Mouse (Mus musculus): ENCODE measurements around the gene Cpa4. TPM values are rescaled to one million over a fixed set of nuclear protein-coding genes. Genes with fewer than 3 reads are reported as not detected.

Cpa4 gene
- polyA plus RNA-seq, 1 experiment from 2014 or later: 5.6 TPM

DNA sequence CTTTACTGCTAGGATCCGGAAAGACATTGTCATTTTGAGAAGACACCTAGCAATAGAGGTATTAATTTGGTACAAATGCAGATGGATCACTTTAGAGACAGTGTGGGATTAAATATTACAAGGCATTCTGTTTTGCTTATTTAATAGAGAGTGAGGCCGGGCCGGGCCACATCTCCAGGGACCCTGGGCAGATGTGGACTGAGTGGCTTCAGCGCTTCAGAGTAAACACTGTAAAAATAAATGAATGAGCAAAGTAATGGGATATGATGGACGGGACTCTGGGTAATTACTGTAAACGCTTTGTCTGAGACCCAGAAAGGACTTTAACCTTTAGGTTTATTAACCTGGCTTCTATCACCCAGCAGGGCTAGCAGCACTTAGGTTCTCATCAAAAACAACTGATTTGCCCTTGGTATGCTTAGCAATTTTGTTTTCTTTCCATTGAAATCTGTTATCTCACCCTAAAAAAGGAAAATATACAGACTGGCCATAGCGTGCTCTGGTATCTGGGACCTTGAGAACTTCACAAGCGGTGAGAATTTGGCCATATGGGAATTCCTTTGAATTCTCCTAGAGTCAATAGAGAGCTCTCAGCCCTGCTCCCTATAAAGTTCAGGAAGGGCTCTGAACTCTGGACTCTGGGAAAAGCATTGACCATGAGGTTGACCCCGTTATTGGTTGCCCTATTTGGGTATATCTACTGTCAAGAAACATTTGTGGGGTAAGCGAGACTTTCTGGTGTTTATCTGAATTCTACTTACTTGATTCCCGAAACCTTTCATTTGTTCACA lies 27.0 kb upstream of the Cpa4 start, which contains the start of gene Cpa2:
Gene Cpa2 (plus strand): TSS at position 574 of the 791 bp plus-strand sequence.
- DNase-seq (ENCODE audit: low spot score): peak; percentile 13
- H3K27ac ChIP-seq (ENCODE audit: low read depth, low read length): no peak within 1 kb of the TSS
- no peak for ATAC-seq (replicated peaks; ENCODE audit: low FRiP score)
- H3K9me3 ChIP-seq (ENCODE audit: control insufficient read depth, low read length): no peaks in the 10 kb centered on the region
- 84% methylated on average over 11 of the region's 11 CpGs for WGBS
- H3K27me3 ChIP-seq (ENCODE audit: control insufficient read depth, insufficient read depth, low read length): no peaks in the 10 kb centered on the region
- no peak within 1 kb of the TSS for H3K9ac ChIP-seq (ENCODE audit: low read length)
- peaks cover 6% of the 10 kb centered on the region for H3K4me1 ChIP-seq (replicated peaks; ENCODE audit: control insufficient read depth, insufficient read depth, low read length)
- no peaks in the 10 kb centered on the region for H3K36me3 ChIP-seq (ENCODE audit: control insufficient read depth, insufficient read depth, low read length)
- H3K4me3 ChIP-seq (ENCODE audit: low read depth, low read length): no peak within 1 kb of the TSS
- H3K4me2 ChIP-seq (ENCODE audit: low read depth, low read length, severe bottlenecking): no peak within 1 kb of the TSS

DNA sequence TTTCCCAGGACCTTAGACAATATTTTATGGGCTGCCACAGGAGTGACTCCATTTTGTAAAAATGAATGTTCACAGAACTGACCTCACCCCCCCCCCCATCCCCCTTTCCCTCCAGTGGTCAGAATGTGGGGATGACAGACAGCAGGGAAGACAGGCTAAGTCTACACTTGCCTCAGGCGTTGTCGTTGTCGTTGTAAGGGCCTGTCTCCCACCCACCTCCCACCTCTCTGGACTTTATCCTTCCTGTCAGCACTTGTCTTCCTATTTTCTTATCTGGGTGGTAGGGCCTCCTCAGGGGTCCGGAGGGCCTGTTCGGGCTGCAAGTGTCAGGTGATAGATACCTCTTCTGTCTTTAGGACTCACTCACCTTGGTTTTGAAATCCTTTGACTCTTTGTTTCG lies 25.9 kb upstream of the Cpa4 start:
- Histone ChIP-seq H3K9ac (ENCODE audit: low read length) (no peak overlapping the region), H3K4me3 (ENCODE audit: low read depth, low read length) (no peak overlapping the region), H3K4me1 (replicated peaks; ENCODE audit: control insufficient read depth, insufficient read depth, low read length) (peaks cover 9% of the 10 kb centered on the region), H3K4me2 (ENCODE audit: low read depth, low read length, severe bottlenecking) (no peak overlapping the region), H3K27me3 (ENCODE audit: control insufficient read depth, insufficient read depth, low read length) (no peaks in the 10 kb centered on the region), H3K9me3 (ENCODE audit: control insufficient read depth, low read length) (no peaks in the 10 kb centered on the region), H3K36me3 (ENCODE audit: control insufficient read depth, insufficient read depth, low read length) (no peaks in the 10 kb centered on the region), H3K27ac (ENCODE audit: low read depth, low read length) (no peak overlapping the region)
- WGBS: 90% methylated on average over 6 of the region's 6 CpGs
- no peak for ATAC-seq (replicated peaks; ENCODE audit: low FRiP score)
- no peak for DNase-seq (ENCODE audit: low spot score)

DNA sequence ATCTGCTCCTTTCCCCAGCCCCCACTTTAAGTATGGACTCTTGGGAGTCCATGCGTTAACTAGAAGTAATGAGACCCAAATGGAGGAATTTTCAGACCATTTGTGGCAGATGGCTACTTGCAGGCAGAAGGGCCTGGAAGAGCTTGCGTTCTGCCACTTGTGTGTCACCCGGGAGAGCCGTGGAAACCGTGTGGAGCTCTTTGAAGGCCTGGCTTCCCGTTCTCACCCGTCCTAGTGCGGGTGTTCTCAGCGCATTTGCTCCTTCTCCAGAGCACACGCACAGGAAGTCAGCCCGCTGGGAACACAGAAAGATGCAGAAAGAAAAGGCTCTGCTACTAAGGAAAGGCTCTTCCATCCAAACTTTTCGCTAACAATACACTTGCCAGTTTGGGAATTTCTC lies 25.1 kb upstream of the Cpa4 start:
- Histone ChIP-seq H3K4me2 (ENCODE audit: low read depth, low read length, severe bottlenecking) (no peak overlapping the region), H3K36me3 (ENCODE audit: control insufficient read depth, insufficient read depth, low read length) (no peaks in the 10 kb centered on the region), H3K27ac (ENCODE audit: low read depth, low read length) (no peak overlapping the region), H3K9ac (ENCODE audit: low read length) (no peak overlapping the region), H3K9me3 (ENCODE audit: control insufficient read depth, low read length) (no peaks in the 10 kb centered on the region), H3K4me1 (replicated peaks; ENCODE audit: control insufficient read depth, insufficient read depth, low read length) (peaks cover 14% of the 10 kb centered on the region), H3K27me3 (ENCODE audit: control insufficient read depth, insufficient read depth, low read length) (no peaks in the 10 kb centered on the region), H3K4me3 (ENCODE audit: low read depth, low read length) (no peak overlapping the region)
- no peak for DNase-seq (ENCODE audit: low spot score)
- 58% methylated on average over 12 of the region's 12 CpGs for WGBS
- no peak for ATAC-seq (replicated peaks; ENCODE audit: low FRiP score)

DNA sequence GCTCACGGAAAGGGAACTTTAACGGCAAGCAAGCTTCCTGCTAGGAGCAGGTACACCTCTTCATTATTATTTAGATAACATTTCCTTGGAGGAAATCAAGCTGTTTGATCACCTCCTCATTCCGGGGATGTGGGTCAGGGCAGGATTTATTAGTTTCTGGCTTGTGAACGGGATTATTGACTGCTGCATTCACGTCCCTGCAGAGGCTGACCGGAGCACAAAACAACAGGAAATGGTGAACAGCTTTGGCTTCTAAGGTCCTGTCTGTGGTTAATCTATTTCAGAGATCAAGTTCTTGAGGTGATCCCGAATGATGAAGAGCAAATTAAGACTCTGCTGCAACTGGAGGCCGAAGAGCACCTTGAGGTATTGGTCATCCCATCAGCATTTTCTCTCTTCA lies 24.3 kb upstream of the Cpa4 start:
- H3K27me3 ChIP-seq (ENCODE audit: control insufficient read depth, insufficient read depth, low read length): no peaks in the 10 kb centered on the region
- no peaks in the 10 kb centered on the region for H3K36me3 ChIP-seq (ENCODE audit: control insufficient read depth, insufficient read depth, low read length)
- no peak overlapping the region for H3K4me3 ChIP-seq (ENCODE audit: low read depth, low read length)
- H3K4me1 ChIP-seq (replicated peaks; ENCODE audit: control insufficient read depth, insufficient read depth, low read length): peaks cover 14% of the 10 kb centered on the region
- no peaks in the 10 kb centered on the region for H3K9me3 ChIP-seq (ENCODE audit: control insufficient read depth, low read length)
- H3K27ac ChIP-seq (ENCODE audit: low read depth, low read length): no peak overlapping the region; the same call in 1 of the 2 replicates
- 24% methylated on average over 8 of the region's 8 CpGs for WGBS
- ATAC-seq (replicated peaks; ENCODE audit: low FRiP score): no peak
- DNase-seq (ENCODE audit: low spot score): no peak
- no peak overlapping the region for H3K9ac ChIP-seq (ENCODE audit: low read length)
- no peak overlapping the region for H3K4me2 ChIP-seq (ENCODE audit: low read depth, low read length, severe bottlenecking)

DNA sequence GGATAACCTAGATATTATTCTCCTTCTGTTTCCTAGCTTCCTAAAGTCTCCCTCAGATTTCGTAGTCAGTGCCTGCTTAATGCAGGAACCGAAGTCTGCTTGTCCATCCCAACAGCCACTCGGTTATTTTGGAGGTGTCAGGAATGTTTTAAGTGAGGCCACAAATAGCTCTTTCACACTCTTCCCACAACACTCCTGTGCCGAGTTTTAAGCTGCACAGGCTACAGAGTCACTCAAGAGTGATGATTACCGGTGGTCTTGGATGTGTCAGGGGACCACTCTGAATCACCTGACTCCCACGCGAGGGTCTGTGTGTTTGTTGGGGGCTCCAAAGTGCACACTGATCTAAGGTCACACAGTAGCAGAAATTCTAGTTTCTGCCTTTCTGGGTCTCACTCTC lies 22.5 kb upstream of the Cpa4 start:
- H3K36me3 ChIP-seq (ENCODE audit: control insufficient read depth, insufficient read depth, low read length): no peaks in the 10 kb centered on the region
- WGBS: 82% methylated on average over 7 of the region's 7 CpGs
- no peak overlapping the region for H3K9ac ChIP-seq (ENCODE audit: low read length)
- DNase-seq (ENCODE audit: low spot score) (peak; percentile 30), ATAC-seq (replicated peaks; ENCODE audit: low FRiP score) (no peak)
- no peak overlapping the region for H3K27ac ChIP-seq (ENCODE audit: low read depth, low read length)
- H3K9me3 ChIP-seq (ENCODE audit: control insufficient read depth, low read length): no peaks in the 10 kb centered on the region; the same call in 1 of the 2 replicates
- H3K4me3 ChIP-seq (ENCODE audit: low read depth, low read length): no peak overlapping the region
- H3K27me3 ChIP-seq (ENCODE audit: control insufficient read depth, insufficient read depth, low read length): no peaks in the 10 kb centered on the region
- peaks cover 21% of the 10 kb centered on the region for H3K4me1 ChIP-seq (replicated peaks; ENCODE audit: control insufficient read depth, insufficient read depth, low read length)
- no peak overlapping the region for H3K4me2 ChIP-seq (ENCODE audit: low read depth, low read length, severe bottlenecking)

DNA sequence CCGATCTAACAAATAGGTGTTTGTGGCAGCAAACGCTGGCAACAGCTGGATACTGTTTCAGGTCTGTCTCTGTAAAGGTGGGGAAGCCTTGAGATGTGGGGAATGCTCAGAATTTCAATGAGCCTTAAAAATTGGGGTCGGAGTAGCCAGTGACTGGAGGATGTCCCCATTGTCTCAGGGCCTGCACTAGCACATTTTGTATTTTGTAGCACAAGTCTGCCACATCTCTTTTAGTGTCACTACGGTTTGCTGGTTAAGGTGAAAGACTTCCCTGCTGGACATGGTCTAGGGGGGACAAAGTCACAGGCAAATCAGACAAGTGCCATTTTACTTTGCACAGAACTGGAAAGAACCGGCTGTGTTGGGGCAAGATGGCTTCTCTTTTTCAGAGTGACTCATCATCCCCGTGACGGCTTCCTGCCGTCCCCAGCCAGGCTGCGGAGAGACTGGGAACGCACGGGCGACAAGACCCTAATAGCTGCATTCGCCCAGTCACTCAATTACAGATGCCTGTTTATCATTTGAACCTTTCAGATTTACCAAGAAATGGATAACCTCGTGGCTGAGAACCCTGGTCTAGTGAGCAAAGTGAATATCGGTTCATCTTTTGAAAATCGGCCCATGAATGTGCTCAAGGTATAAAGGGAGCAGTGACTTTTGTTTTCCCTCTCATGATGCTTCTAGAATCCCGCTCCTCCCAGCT lies 21.4 kb upstream of the Cpa4 start:
- Histone ChIP-seq H3K4me1 (replicated peaks; ENCODE audit: control insufficient read depth, insufficient read depth, low read length) (peaks cover 23% of the 10 kb centered on the region), H3K27me3 (ENCODE audit: control insufficient read depth, insufficient read depth, low read length) (no peaks in the 10 kb centered on the region), H3K27ac (ENCODE audit: low read depth, low read length) (peak overlapping the region; percentile 88), H3K4me3 (ENCODE audit: low read depth, low read length) (no peak overlapping the region), H3K4me2 (ENCODE audit: low read depth, low read length, severe bottlenecking) (peak overlapping the region; percentile 49), H3K9me3 (ENCODE audit: control insufficient read depth, low read length) (no peaks in the 10 kb centered on the region; the same call in 1 of the 2 replicates), H3K36me3 (ENCODE audit: control insufficient read depth, insufficient read depth, low read length) (no peaks in the 10 kb centered on the region), H3K9ac (ENCODE audit: low read length) (peak overlapping the region; percentile 47)
- ATAC-seq (replicated peaks; ENCODE audit: low FRiP score): peak; percentile 73
- 9% methylated on average over 17 of the region's 17 CpGs for WGBS
- DNase-seq (ENCODE audit: low spot score): peak; percentile 77

DNA sequence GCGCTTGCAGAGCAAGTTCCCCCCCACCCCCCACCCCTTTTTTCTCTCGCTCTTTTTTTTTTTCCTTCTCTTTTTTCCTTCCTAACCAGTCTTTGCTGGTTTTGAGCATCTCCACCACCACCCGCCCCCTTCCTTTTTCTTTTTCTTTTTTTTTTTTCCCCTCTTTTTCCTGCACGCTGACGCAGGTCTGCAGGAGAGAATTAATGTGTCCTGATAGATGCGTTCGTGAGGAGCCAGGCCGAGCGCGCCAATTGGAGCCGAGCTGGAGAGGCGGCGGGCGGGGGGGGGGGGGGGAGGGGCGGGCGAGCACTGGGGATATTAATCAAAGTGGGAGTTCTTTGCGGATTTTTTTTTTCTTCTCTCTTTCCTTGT lies 20.9 kb upstream of the Cpa4 start:
- Histone ChIP-seq H3K4me1 (replicated peaks; ENCODE audit: control insufficient read depth, insufficient read depth, low read length) (peaks cover 27% of the 10 kb centered on the region), H3K36me3 (ENCODE audit: control insufficient read depth, insufficient read depth, low read length) (no peaks in the 10 kb centered on the region), H3K4me3 (ENCODE audit: low read depth, low read length) (no peak overlapping the region), H3K4me2 (ENCODE audit: low read depth, low read length, severe bottlenecking) (peak overlapping the region; percentile 49), H3K27ac (ENCODE audit: low read depth, low read length) (peak overlapping the region; percentile 88), H3K9me3 (ENCODE audit: control insufficient read depth, low read length) (no peaks in the 10 kb centered on the region; the same call in 1 of the 2 replicates), H3K9ac (ENCODE audit: low read length) (peak overlapping the region; percentile 47), H3K27me3 (ENCODE audit: control insufficient read depth, insufficient read depth, low read length) (no peaks in the 10 kb centered on the region)
- DNase-seq (ENCODE audit: low spot score): peak; percentile 85
- 0% methylated on average over 15 of the region's 17 CpGs for WGBS
- ATAC-seq (replicated peaks; ENCODE audit: low FRiP score): 0 out of 2 replicates have a peak, but pooled peaks have one; percentile 45

DNA sequence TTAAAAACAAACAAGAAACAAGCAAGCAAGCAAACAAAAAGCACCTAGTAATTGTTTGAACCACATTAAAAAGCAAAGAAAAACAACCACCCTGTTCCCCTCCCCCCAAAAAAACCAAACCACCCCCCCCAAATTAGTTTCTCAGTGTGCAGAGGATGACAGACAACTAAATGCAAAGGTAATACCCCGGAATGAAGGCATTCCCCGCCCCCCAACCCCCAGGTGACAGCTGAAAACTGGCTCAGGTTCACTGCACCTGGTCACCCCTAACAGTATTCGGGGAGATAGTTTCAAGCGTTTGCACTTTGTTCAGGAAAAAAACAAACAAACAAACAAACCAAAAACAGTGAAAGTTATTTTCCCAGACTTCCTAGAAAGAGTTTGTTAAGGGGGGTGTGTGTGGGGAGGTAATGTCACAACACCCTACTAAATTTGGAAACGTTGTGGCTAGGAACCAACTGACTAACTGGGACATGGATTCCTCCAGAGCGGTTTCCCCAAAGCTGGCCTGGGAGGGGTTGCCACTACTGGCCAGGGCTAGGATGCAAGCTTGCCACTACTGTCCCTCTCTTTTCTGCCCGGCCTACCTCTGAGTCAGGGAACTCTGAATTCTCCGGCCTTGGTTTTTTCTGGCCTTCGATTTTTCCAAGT lies 20.4 kb upstream of the Cpa4 start:
- H3K4me2 ChIP-seq (ENCODE audit: low read depth, low read length, severe bottlenecking): peak overlapping the region; percentile 49; the same call in 1 of the 2 replicates
- peak overlapping the region; percentile 60 for H3K27ac ChIP-seq (ENCODE audit: low read depth, low read length)
- no peak for ATAC-seq (replicated peaks; ENCODE audit: low FRiP score)
- no peaks in the 10 kb centered on the region for H3K36me3 ChIP-seq (ENCODE audit: control insufficient read depth, insufficient read depth, low read length)
- no peak overlapping the region for H3K4me3 ChIP-seq (ENCODE audit: low read depth, low read length)
- H3K27me3 ChIP-seq (ENCODE audit: control insufficient read depth, insufficient read depth, low read length): no peaks in the 10 kb centered on the region
- H3K9ac ChIP-seq (ENCODE audit: low read length): peak overlapping the region; percentile 17; the same call in 1 of the 2 replicates
- H3K4me1 ChIP-seq (replicated peaks; ENCODE audit: control insufficient read depth, insufficient read depth, low read length): peaks cover 27% of the 10 kb centered on the region
- DNase-seq (ENCODE audit: low spot score): peak; percentile 53
- H3K9me3 ChIP-seq (ENCODE audit: control insufficient read depth, low read length): no peaks in the 10 kb centered on the region; the same call in 1 of the 2 replicates
- 15% methylated on average over 9 of the region's 9 CpGs for WGBS
